Mouse (Mus musculus) ES-Bruce4 (cell line): ENCODE results near the gene Myb.

Experiments
- CTCF ChIP-seq: IDR thresholded peaks from one replicate; pipeline ENCODE4 v1.8.1; 2011; ENCODE audit warnings: low read depth, low read length
- POLR2A ChIP-seq: IDR thresholded peaks from one replicate; pipeline ENCODE4 v1.8.1; 2011; ENCODE audit warnings: low read length; ENCODE audit not compliant: insufficient read depth

- TF ChIP-seq POLR2A (no peak), CTCF (no peak)
Measured at GRCm38 (mm10) chr10:21193088-21193934, 32.5 kb upstream of the Myb start.
